ENCODE assay signal across 19 mouse cellular contexts in the genomic region with DNA sequence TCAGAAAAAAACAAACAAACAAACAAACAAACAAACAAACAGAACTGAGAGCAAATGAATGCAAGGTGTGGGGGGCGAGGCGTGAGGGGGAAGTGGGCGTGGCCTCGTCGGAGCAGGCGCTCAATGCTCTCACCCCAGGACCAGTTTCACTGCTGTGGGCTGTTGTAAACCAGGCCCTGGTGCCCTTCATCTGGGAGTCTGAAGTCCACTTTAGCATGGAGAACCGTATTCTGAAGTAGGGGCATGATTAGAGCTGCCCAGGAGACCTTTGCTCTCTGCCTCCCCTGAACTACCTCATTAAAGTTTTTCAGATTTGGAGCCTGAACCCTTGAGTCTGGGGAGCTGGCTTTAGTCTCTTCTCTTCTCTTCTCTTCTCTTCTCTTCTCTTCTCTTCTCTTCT.
"Had no signal": no experiment of that assay in that cellular context is flagged by ENCODE, and none has a peak within 500 bp of the region (broad histone marks: within the 10 kb centered on the region; RNA-seq: fewer than 3 reads in every experiment).

No protein-coding gene starts in this region.

- H3K4me3 ChIP-seq: layer of hippocampus, adult 2 months; left cerebral cortex, adult 2 months; liver, embryonic 13.5 days; midbrain, embryonic 12.5 days; midbrain, embryonic 15.5 days; neural tube, embryonic 12.5 days; neural tube, embryonic 15.5 days; stomach, embryonic 15.5 days had no signal

- H3K36me3 ChIP-seq: liver, embryonic 13.5 days; midbrain, embryonic 12.5 days; midbrain, embryonic 15.5 days; neural tube, embryonic 12.5 days; neural tube, embryonic 15.5 days; stomach, embryonic 15.5 days had no signal

- H3K9ac ChIP-seq: liver, embryonic 13.5 days; midbrain, embryonic 12.5 days; midbrain, embryonic 15.5 days; neural tube, embryonic 12.5 days; neural tube, embryonic 15.5 days; stomach, embryonic 15.5 days had no signal

- DNase-seq: layer of hippocampus, adult 9-11 months; layer of hippocampus, postnatal 36 days; liver, embryonic 13.5 days; lung, adult 2 months; lung, postnatal 14 days; lung, postnatal 4 days; retina, postnatal 1 day; right cerebral cortex, postnatal 25 days; spleen, adult 18-20 months; thymus, postnatal 25 days had no signal

- H3K9me3 ChIP-seq: liver, embryonic 13.5 days; midbrain, embryonic 12.5 days; midbrain, embryonic 15.5 days; neural tube, embryonic 12.5 days; neural tube, embryonic 15.5 days; stomach, embryonic 15.5 days had no signal

- H3K4me2 ChIP-seq: liver, embryonic 13.5 days; midbrain, embryonic 12.5 days; midbrain, embryonic 15.5 days; neural tube, embryonic 12.5 days; neural tube, embryonic 15.5 days; stomach, embryonic 15.5 days had no signal

- ATAC-seq: hindbrain, postnatal 0 days; inflammation-experienced regulatory T-cells, adult 6 months; midbrain, embryonic 15.5 days had no signal

- H3K27ac ChIP-seq: hindbrain, postnatal 0 days; layer of hippocampus, adult 2 months; left cerebral cortex, adult 2 months; liver, embryonic 13.5 days; midbrain, embryonic 12.5 days; midbrain, embryonic 15.5 days; neural tube, embryonic 12.5 days; neural tube, embryonic 15.5 days; stomach, embryonic 15.5 days had no signal

- H3K27me3 ChIP-seq: liver, embryonic 13.5 days; midbrain, embryonic 15.5 days; neural tube, embryonic 12.5 days; neural tube, embryonic 15.5 days; stomach, embryonic 15.5 days had no signal
